Mouse (Mus musculus) MEL (cell line): Measurements from ENCODE around the gene Naaladl2. TPM values are rescaled to one million over a fixed set of nuclear protein-coding genes. Genes with fewer than 3 reads are reported as not detected.

ENCODE experiments used
- DNase-seq: peaks from one replicate; pipeline ENCODE4 v3.0.0; 2011; ENCODE audit warnings: low read depth, low spot score
- H3K27ac ChIP-seq: 2 replicates; pipeline ENCODE4 v1.5.1; 2012; ENCODE audit warnings: low read depth, mild to moderate bottlenecking, control low read depth, low read length, moderate library complexity; ENCODE audit not compliant: control insufficient read depth
- H3K27me3 ChIP-seq, 2 experiments: fragments of 150-350 bp in 1 of 2; sonication (generic) in 1 of 2; 2 replicates each; pipeline ENCODE4 v1.6.1; 2012; ENCODE audit warnings: low read length in 2 of 2, mild to moderate bottlenecking in 2 of 2, improper control_type of control experiment in 1 of 2, moderate library complexity in 1 of 2; ENCODE audit not compliant: insufficient read depth in 2 of 2, control insufficient read depth in 1 of 2
- H3K36me3 ChIP-seq, 2 experiments: 2 replicates each; pipeline ENCODE4 v1.6.1; 2012 to 2014; ENCODE audit warnings: low read length in 2 of 2, improper control_type of control experiment in 1 of 2, inconsistent platforms in 1 of 2, mild to moderate bottlenecking in 1 of 2; ENCODE audit not compliant: insufficient read depth in 2 of 2, control insufficient read depth in 1 of 2
- H3K4me1 ChIP-seq, 2 experiments: fragments of 150-350 bp in 1 of 2; sonication (generic) in 1 of 2; 2 replicates each; pipeline ENCODE4 v1.6.1; 2012; ENCODE audit warnings: low read length in 2 of 2, improper control_type of control experiment in 1 of 2, mild to moderate bottlenecking in 1 of 2; ENCODE audit not compliant: insufficient read depth in 2 of 2, control insufficient read depth in 1 of 2
- H3K4me3 ChIP-seq, 2 experiments: fragments of 150-350 bp in 1 of 2; sonication (generic) in 1 of 2; 2 replicates each; pipeline ENCODE4 v1.5.1; 2012; ENCODE audit warnings: low read depth in 2 of 2, low read length in 2 of 2, mild to moderate bottlenecking in 2 of 2, moderate library complexity in 2 of 2, control low read depth in 1 of 2, improper control_type of control experiment in 1 of 2; ENCODE audit not compliant: control insufficient read depth in 1 of 2, insufficient read depth in 1 of 2
- H3K79me2 ChIP-seq: 2 replicates; pipeline ENCODE4 v1.6.1; 2012; ENCODE audit warnings: mild to moderate bottlenecking, low read length, moderate library complexity; ENCODE audit not compliant: control insufficient read depth, poor library complexity, insufficient read depth
- H3K9ac ChIP-seq: 2 replicates; pipeline ENCODE4 v1.6.1; 2012; ENCODE audit warnings: low read depth, mild to moderate bottlenecking, control low read depth, low read length, moderate library complexity; ENCODE audit not compliant: control insufficient read depth, poor library complexity, severe bottlenecking
- H3K9me3 ChIP-seq: fragments of 150-350 bp; sonication (generic); replicated peaks from 2 replicates; pipeline ENCODE4 v1.6.1; 2012; ENCODE audit warnings: mild to moderate bottlenecking, low read length, improper control_type of control experiment, moderate library complexity; ENCODE audit not compliant: insufficient read depth
- BHLHE40 ChIP-seq: IDR thresholded peaks from 2 replicates; pipeline ENCODE4 v1.6.1; 2012; ENCODE audit warnings: low read depth, mild to moderate bottlenecking, inconsistent platforms, low read length, improper control_type of control experiment, borderline replicate concordance
- CTCF ChIP-seq, 3 experiments: IDR thresholded peaks in 2 of 3; conservative IDR thresholded peaks in 1 of 3; 2 replicates each; pipeline ENCODE4 v1.5.1; 2011 to 2012; ENCODE audit warnings: low read length in 3 of 3, low read depth in 2 of 3, mild to moderate bottlenecking in 2 of 3, improper control_type of control experiment in 1 of 3, inconsistent platforms in 1 of 3, mixed read lengths in 1 of 3, moderate library complexity in 1 of 3; ENCODE audit not compliant: control insufficient read depth in 1 of 3, insufficient read depth in 1 of 3, poor library complexity in 1 of 3, severe bottlenecking in 1 of 3
- EP300 ChIP-seq, 2 experiments: IDR thresholded peaks; 2 replicates each; pipeline ENCODE4 v1.6.1; 2011; ENCODE audit warnings: improper control_type of control experiment in 2 of 2, low read length in 2 of 2, low read depth in 1 of 2, mild to moderate bottlenecking in 1 of 2
- ETS1 ChIP-seq: IDR thresholded peaks from 2 replicates; pipeline ENCODE4 v1.6.1; 2012; ENCODE audit warnings: low read depth, mild to moderate bottlenecking, inconsistent platforms, low read length, improper control_type of control experiment, moderate library complexity
- GATA1 ChIP-seq: IDR thresholded peaks from 2 replicates; pipeline ENCODE4 v1.6.1; 2011; ENCODE audit warnings: low read depth, low read length, improper control_type of control experiment
- JUND ChIP-seq: IDR thresholded peaks from 2 replicates; pipeline ENCODE4 v1.6.1; 2011; ENCODE audit warnings: low read depth, mild to moderate bottlenecking, improper control_type of control experiment, low read length
- KAT2A ChIP-seq: conservative IDR thresholded peaks from 2 replicates; pipeline ENCODE4 v1.6.1; 2012; ENCODE audit warnings: low read depth, low read length, improper control_type of control experiment, inconsistent platforms
- MAX ChIP-seq: IDR thresholded peaks from 2 replicates; pipeline ENCODE4 v1.6.1; 2011; ENCODE audit warnings: low read length, improper control_type of control experiment
- NELFE ChIP-seq: IDR thresholded peaks from 2 replicates; pipeline ENCODE4 v1.6.1; 2011; ENCODE audit warnings: low read depth, low read length, improper control_type of control experiment
- NRF1 ChIP-seq: IDR thresholded peaks from 2 replicates; pipeline ENCODE4 v1.6.1; 2014; ENCODE audit warnings: low read depth, mild to moderate bottlenecking, inconsistent platforms, low read length, improper control_type of control experiment, moderate library complexity; ENCODE audit not compliant: poor library complexity, insufficient read depth, severe bottlenecking
- POLR2A ChIP-seq, 2 experiments: IDR thresholded peaks; 2 replicates each; pipeline ENCODE4 v1.6.1; 2011 to 2012; ENCODE audit warnings: low read length in 2 of 2, mild to moderate bottlenecking in 2 of 2, control low read depth in 1 of 2, improper control_type of control experiment in 1 of 2, low read depth in 1 of 2, moderate library complexity in 1 of 2; ENCODE audit not compliant: control insufficient read depth in 1 of 2, insufficient read depth in 1 of 2, poor library complexity in 1 of 2
- POLR2AphosphoS2 ChIP-seq: IDR thresholded peaks from 2 replicates; pipeline ENCODE4 v1.6.1; 2011; ENCODE audit warnings: low read length, improper control_type of control experiment
- POLR2AphosphoS5 ChIP-seq: IDR thresholded peaks from 2 replicates; pipeline ENCODE4 v1.6.1; 2012; ENCODE audit warnings: low read depth, borderline replicate concordance, mild to moderate bottlenecking, inconsistent platforms, low read length, moderate library complexity, mixed read lengths
- RCOR1 ChIP-seq: IDR thresholded peaks from 2 replicates; pipeline ENCODE4 v1.6.1; 2012; ENCODE audit warnings: low read depth, mild to moderate bottlenecking, inconsistent platforms, low read length, improper control_type of control experiment
- TAL1 ChIP-seq: IDR thresholded peaks from 2 replicates; pipeline ENCODE4 v1.6.1; 2012; ENCODE audit warnings: mild to moderate bottlenecking, inconsistent platforms, low read length, moderate library complexity, mixed read lengths
- TCF12 ChIP-seq: IDR thresholded peaks from 2 replicates; pipeline ENCODE4 v1.6.1; 2014; ENCODE audit warnings: low read depth, mild to moderate bottlenecking, inconsistent platforms, low read length, improper control_type of control experiment, moderate library complexity
- ZNF384 ChIP-seq: IDR thresholded peaks from 2 replicates; pipeline ENCODE4 v1.6.1; 2012; ENCODE audit warnings: low read depth, mild to moderate bottlenecking, inconsistent platforms, low read length, improper control_type of control experiment
- polyA plus RNA-seq, 2 experiments: library from polyadenylated mRNA; stranded (reverse) in 1 of 2; unstranded in 1 of 2; fragments of >175 nt in 1 of 2; fragments of >200 nt in 1 of 2; gene quantifications; 2 replicates each; pipeline versions ENCODE4 v1.2.1 to v1.2.4; 2012; ENCODE audit warnings: low replicate concordance in 2 of 2, low read depth in 1 of 2; ENCODE audit not compliant: insufficient read length in 2 of 2, insufficient read depth in 1 of 2, missing spikeins in 1 of 2
- total RNA-seq: library from RNA; depleted of rRNA; stranded (reverse); fragments of 300-350 nt; gene quantifications from 2 replicates; pipeline ENCODE4 v1.2.3, GENCODE M21; 2012

Naaladl2 gene
- total and polyA plus RNA-seq, 3 experiments, result 0.17 TPM; not detected in 2

DNA sequence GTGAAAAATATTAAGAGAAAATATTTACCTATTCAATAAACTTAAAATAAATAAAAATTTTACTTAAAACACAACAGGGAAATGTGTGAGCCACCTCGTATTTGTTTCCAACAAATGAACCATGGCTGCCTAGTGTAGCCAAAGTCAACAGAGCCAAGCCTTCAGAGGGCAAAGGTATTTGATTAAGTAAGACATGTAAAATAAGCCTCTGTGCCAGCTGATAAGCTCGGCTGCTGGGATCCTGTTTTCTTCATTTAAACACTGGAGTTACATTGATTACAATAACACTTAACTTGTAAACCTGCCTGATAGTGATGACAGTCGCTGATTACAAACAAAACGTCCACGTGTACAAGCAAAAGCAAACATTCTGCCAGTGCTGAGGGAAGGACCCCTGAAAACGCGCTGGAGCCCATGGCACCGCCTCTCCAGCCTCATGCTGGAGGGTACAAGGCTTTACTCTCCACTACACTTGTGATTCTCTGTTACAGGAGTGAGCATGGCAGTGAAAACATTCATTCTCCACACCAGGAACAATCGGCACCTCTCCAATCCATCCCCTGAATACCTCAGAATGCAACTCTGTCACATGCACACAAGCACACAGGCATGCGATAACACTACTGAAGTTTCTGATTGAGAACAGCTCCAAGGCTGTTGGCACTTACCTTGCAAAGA, 361.1 kb downstream of the Naaladl2 start:
- Histone ChIP-seq H3K79me2 (no peaks in the 10 kb centered on the region), H3K9me3 (no peaks in the 10 kb centered on the region), H3K4me1 (peaks cover 5 to 7% of the 10 kb centered on the region in 2 experiments), H3K27me3 (no peaks in the 10 kb centered on the region), H3K36me3 (peaks cover 0 to 15% of the 10 kb centered on the region in 2 experiments; a peak in 2 of 4 replicates), H3K4me3 (no peak overlapping the region), H3K27ac (no peak overlapping the region), H3K9ac (no peak overlapping the region)
- peak; percentile 50 for DNase-seq
- TF ChIP-seq GATA1 (peak; percentile 59), NRF1 (no peak), ETS1 (peak; percentile 31; the same call in 1 of the 2 replicates), TCF12 (peak; percentile 48; the same call in 1 of the 2 replicates), EP300 (IDR thresholded peaks at IDR 0.05; ENCODE audit: low read depth in 1 of 2, low read length in 2 of 2) (peak in 1 of 2 experiments; percentile 57; a peak in 3 of 4 replicates)

DNA sequence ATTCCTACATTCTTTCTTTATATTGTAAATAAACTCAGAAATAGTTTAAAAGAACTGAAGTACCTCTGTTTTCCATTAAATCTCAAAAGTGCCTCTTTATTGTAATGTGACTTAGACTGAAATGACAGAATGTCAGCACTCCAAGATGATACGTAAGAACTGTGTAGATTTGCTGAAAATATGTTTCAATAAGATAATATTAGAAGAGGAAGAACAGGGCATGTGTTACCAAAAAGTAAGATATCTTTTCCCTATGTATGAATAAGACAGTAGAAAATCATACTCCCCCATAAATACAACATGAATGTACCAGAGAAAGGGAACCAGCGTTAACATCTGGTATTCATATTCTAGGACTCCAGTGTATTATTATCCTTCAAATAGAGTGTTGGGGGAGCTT, 362.4 kb downstream of the Naaladl2 start:
- Histone ChIP-seq H3K27ac (no peak overlapping the region), H3K36me3 (peaks cover 0 to 7% of the 10 kb centered on the region in 2 experiments; a peak in 2 of 4 replicates), H3K27me3 (no peaks in the 10 kb centered on the region), H3K9me3 (no peaks in the 10 kb centered on the region), H3K4me3 (no peak overlapping the region)
- TF ChIP-seq RCOR1 (peak; percentile 61; the same call in 1 of the 2 replicates), ETS1 (0 out of 2 replicates have a peak, but pooled peaks have one; percentile 27), MAX (no peak), BHLHE40 (no peak), GATA1 (peak; percentile 51; the same call in 1 of the 2 replicates), EP300 (IDR thresholded peaks at IDR 0.05; ENCODE audit: low read depth in 1 of 2, low read length in 2 of 2) (peak; percentile 77 to 79), TCF12 (peak; percentile 82), POLR2AphosphoS2 (no peak), TAL1 (peak; percentile 39; the same call in 1 of the 2 replicates)
- TF ChIP-seq, all 39 proteins: peak for 6
- Histone ChIP-seq H3K9ac (no peak overlapping the region), H3K4me1 (peaks cover 5 to 7% of the 10 kb centered on the region in 2 experiments), H3K79me2 (no peaks in the 10 kb centered on the region)
- peak; percentile 46 for DNase-seq

DNA sequence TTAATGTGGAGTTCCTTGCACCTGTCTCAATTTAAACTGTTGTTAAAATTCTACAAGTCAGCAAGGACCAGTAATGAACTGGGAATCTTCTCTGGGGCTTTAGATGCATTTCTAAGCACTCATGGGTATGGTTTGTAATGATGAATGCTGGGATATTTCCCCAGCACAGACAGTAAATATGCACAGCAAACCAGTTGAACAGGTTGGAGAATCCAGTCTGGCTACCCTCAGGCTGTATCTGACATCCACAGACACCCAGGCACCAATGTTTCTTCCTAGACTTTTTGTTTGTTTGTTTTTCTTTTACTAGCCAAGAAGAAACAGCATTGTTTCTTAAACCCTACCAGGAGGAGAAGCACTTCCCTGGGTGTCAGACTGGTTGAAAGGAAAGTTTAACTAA, 365.6 kb downstream of the Naaladl2 start:
- H3K36me3 ChIP-seq, result peaks cover 0 to 7% of the 10 kb centered on the region in 2 experiments; a peak in 2 of 4 replicates
- H3K79me2 ChIP-seq, result no peaks in the 10 kb centered on the region
- DNase-seq, result no peak
- no peaks in the 10 kb centered on the region for H3K9me3 ChIP-seq
- TF ChIP-seq MAX (no peak), BHLHE40 (no peak), NELFE (no peak), ZNF384 (no peak), POLR2A (IDR thresholded peaks at IDR 0.05; ENCODE audit: control insufficient read depth in 1 of 2, insufficient read depth in 1 of 2, low read depth in 1 of 2, low read length in 2 of 2, poor library complexity in 1 of 2) (no peak), CTCF (IDR thresholded peaks at IDR 0.05 in 2 of 3, conservative IDR thresholded peaks at IDR 0.05 in 1 of 3; ENCODE audit: control insufficient read depth in 1 of 3, insufficient read depth in 1 of 3, low read depth in 2 of 3, low read length in 3 of 3, poor library complexity in 1 of 3, severe bottlenecking in 1 of 3) (no peak), KAT2A (no peak), POLR2AphosphoS5 (no peak), JUND (no peak)
- H3K4me3 ChIP-seq, result no peak overlapping the region
- H3K27me3 ChIP-seq, result no peaks in the 10 kb centered on the region
- H3K4me1 ChIP-seq, result peaks cover 5 to 7% of the 10 kb centered on the region in 2 experiments
- no peak overlapping the region for H3K9ac ChIP-seq
- H3K27ac ChIP-seq, result no peak overlapping the region
